Mouse (Mus musculus) lung, embryonic 16.5 days (tissue): ENCODE measurements around the gene Nup160. TPM values are rescaled to one million over a fixed set of nuclear protein-coding genes. Genes with fewer than 3 reads are reported as not detected.

ENCODE experiments used
- ATAC-seq: fragments of 200-750 bp; cut with Nextera tagmentation; 2 replicates; pipeline ENCODE4 v1.8.0; 2017; ENCODE audit warnings: low read depth, mild to moderate bottlenecking, moderate library complexity
- H3K27ac ChIP-seq: fragments of 300-500 bp; sonication (generic); 2 replicates; pipeline ENCODE4 v1.5.1; 2014; ENCODE audit warnings: mild to moderate bottlenecking, control low read depth, low read length
- H3K27me3 ChIP-seq: fragments of 300-500 bp; sonication (generic); 2 replicates; pipeline ENCODE4 v1.6.1; 2014; ENCODE audit warnings: low read depth, low read length, mixed read lengths; ENCODE audit not compliant: control insufficient read depth, insufficient read depth
- H3K36me3 ChIP-seq: fragments of 300-500 bp; sonication (generic); 2 replicates; pipeline ENCODE4 v1.6.1; 2014; ENCODE audit warnings: low read length; ENCODE audit not compliant: control insufficient read depth, insufficient read depth
- H3K4me1 ChIP-seq: fragments of 300-500 bp; sonication (generic); replicated peaks from 2 replicates; pipeline ENCODE4 v1.6.1; 2014; ENCODE audit warnings: low read length, mixed read lengths; ENCODE audit not compliant: control insufficient read depth, insufficient read depth
- H3K4me2 ChIP-seq: fragments of 300-500 bp; sonication (generic); 2 replicates; pipeline ENCODE4 v1.6.1; 2014; ENCODE audit warnings: low read depth, low read length, control low read depth
- H3K4me3 ChIP-seq: fragments of 300-500 bp; sonication (generic); 2 replicates; pipeline ENCODE4 v1.5.1; 2014; ENCODE audit warnings: mild to moderate bottlenecking, low read length, control low read depth
- H3K9ac ChIP-seq: fragments of 300-500 bp; sonication (generic); 2 replicates; pipeline ENCODE4 v1.6.1; 2014; ENCODE audit warnings: low read length, control low read depth
- H3K9me3 ChIP-seq: fragments of 300-500 bp; sonication (generic); 2 replicates; pipeline ENCODE4 v1.6.1; 2016; ENCODE audit warnings: low read length; ENCODE audit not compliant: control insufficient read depth
- WGBS: fragments of 180-500 bp; shearing (Covaris S2); extraction: QIAGEN DNeasy Blood & Tissue Kit; methylation state at CpG from one replicate; pipeline ENCODE4 v1.1.7; 2014; 5-methylcytosine and 5-hydroxymethylcytosine counted together
- polyA plus RNA-seq: library from polyadenylated mRNA; unstranded; fragments of >200 nt; fragmentation: Nextera tagmentation; extraction: Ambion mirVana; gene quantifications from 2 replicates; pipeline ENCODE4 v1.2.1, GENCODE M21; 2015

Gene Nup160
- polyA plus RNA-seq, 1 experiment from 2014 or later, result 43.7 TPM

DNA sequence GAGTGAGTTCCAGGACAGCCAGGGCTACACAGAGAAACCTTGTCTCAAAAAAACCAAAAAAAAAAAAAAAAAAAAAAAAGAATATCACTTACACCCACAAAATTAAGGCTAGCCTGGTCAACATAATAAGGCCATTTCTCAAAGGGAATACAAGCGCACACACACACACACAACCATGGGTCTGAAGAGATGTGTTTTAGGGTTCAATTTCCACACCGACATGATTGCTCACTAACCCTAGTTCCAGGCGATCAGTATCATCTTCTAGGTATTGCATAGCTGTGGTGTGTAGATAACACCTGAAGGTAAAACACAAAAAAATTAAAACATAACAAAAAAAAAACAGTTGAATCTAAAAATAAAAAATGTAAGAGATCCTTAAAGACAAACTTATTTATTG lies 49.8 kb downstream of the Nup160 start:
- H3K27me3 ChIP-seq, result no peaks in the 10 kb centered on the region
- no peaks in the 10 kb centered on the region for H3K4me1 ChIP-seq
- H3K27ac ChIP-seq, result no peak overlapping the region
- H3K9me3 ChIP-seq, result no peaks in the 10 kb centered on the region
- no peak overlapping the region for H3K9ac ChIP-seq
- 97% methylated on average over 3 of the region's 3 CpGs for WGBS
- H3K4me3 ChIP-seq, result no peak overlapping the region
- H3K4me2 ChIP-seq, result no peak overlapping the region
- no peak for ATAC-seq
- H3K36me3 ChIP-seq, result peaks cover 49% of the 10 kb centered on the region

GRCm38 (mm10) chr2:90735326-90735725 lies 58.3 kb downstream of the Nup160 start:
- Histone ChIP-seq H3K9ac (no peak overlapping the region), H3K27ac (no peak overlapping the region), H3K27me3 (no peaks in the 10 kb centered on the region), H3K4me1 (no peaks in the 10 kb centered on the region), H3K4me2 (no peak overlapping the region), H3K4me3 (no peak overlapping the region), H3K9me3 (no peaks in the 10 kb centered on the region), H3K36me3 (peaks cover 43% of the 10 kb centered on the region)
- ATAC-seq, result no peak
- 87% methylated on average over 11 of the region's 11 CpGs for WGBS

DNA sequence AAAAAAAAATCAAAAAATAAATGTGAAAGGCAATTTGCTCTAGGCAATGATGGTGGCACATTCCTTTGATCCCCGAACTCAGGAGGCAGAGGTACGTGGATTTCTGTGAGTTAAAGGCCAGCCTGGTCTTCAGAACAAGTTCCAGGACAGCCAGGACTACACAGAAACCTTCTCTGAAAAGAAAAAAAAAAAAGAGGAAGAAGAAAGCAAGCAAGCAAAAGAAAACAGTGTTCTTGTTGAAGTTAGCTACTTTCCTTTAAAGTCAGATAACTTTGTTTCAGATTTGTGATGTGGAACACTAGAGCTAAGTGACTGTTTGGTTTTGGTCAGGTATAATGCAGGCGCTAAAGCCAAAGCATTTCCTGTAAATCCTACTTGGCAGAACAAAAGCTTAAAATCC lies 61.8 kb downstream of the Nup160 start:
- H3K27ac ChIP-seq, result no peak overlapping the region
- H3K4me2 ChIP-seq, result no peak overlapping the region
- H3K4me3 ChIP-seq, result no peak overlapping the region
- peaks cover 17% of the 10 kb centered on the region for H3K36me3 ChIP-seq
- no peak for ATAC-seq
- no peaks in the 10 kb centered on the region for H3K27me3 ChIP-seq
- 92% methylated on average over 3 of the region's 3 CpGs for WGBS
- H3K9me3 ChIP-seq, result no peaks in the 10 kb centered on the region
- H3K4me1 ChIP-seq, result no peaks in the 10 kb centered on the region
- no peak overlapping the region for H3K9ac ChIP-seq

DNA sequence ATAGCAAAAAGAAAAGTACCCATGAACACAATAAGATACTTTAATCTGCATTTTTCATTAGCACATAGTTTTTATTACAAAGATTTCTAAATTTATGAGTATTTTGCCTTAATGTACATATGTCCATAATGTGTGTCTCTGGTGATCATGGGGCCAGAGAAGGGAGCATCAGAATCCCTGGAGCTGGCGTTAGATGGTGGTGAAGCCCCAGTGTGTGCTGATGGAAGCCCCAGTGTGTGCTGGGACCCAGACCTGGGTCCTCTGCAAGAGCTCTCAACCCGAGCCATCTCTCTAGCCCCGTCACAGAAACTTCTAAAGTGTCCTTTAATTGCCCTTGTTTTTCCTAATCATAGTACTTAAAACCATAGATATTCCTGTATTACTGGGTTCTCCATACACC lies 62.3 kb downstream of the Nup160 start:
- Histone ChIP-seq H3K27me3 (no peaks in the 10 kb centered on the region), H3K27ac (no peak overlapping the region), H3K9ac (no peak overlapping the region), H3K4me3 (no peak overlapping the region), H3K4me2 (no peak overlapping the region), H3K9me3 (no peaks in the 10 kb centered on the region), H3K4me1 (no peaks in the 10 kb centered on the region), H3K36me3 (peaks cover 17% of the 10 kb centered on the region)
- ATAC-seq, result no peak
- WGBS, result 86% methylated on average over 3 of the region's 3 CpGs

DNA sequence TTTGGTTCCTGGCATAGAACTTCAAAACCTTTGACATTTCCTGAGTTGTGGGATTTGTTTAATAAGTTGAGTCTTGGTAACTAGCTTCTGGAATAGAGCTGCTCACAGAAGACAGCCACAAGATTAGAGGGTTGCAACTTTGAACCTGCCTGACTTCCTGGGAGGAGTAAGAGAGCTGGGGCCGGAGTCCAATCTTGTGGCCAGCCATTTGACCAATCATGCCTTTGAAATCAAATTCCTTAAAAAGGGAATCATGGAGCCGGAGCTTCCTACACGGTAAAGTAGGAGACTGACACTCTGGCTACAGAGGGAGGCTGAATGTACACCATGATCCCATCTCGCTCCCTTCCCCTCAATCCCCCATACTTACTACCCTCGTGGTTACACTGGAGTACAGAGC lies 62.9 kb downstream of the Nup160 start:
- 82% methylated on average over 5 of the region's 5 CpGs for WGBS
- H3K9me3 ChIP-seq, result no peaks in the 10 kb centered on the region
- H3K4me2 ChIP-seq, result no peak overlapping the region
- H3K9ac ChIP-seq, result no peak overlapping the region
- ATAC-seq, result no peak
- no peak overlapping the region for H3K27ac ChIP-seq
- no peaks in the 10 kb centered on the region for H3K4me1 ChIP-seq
- H3K4me3 ChIP-seq, result no peak overlapping the region
- H3K27me3 ChIP-seq, result no peaks in the 10 kb centered on the region
- peaks cover 11% of the 10 kb centered on the region for H3K36me3 ChIP-seq

DNA sequence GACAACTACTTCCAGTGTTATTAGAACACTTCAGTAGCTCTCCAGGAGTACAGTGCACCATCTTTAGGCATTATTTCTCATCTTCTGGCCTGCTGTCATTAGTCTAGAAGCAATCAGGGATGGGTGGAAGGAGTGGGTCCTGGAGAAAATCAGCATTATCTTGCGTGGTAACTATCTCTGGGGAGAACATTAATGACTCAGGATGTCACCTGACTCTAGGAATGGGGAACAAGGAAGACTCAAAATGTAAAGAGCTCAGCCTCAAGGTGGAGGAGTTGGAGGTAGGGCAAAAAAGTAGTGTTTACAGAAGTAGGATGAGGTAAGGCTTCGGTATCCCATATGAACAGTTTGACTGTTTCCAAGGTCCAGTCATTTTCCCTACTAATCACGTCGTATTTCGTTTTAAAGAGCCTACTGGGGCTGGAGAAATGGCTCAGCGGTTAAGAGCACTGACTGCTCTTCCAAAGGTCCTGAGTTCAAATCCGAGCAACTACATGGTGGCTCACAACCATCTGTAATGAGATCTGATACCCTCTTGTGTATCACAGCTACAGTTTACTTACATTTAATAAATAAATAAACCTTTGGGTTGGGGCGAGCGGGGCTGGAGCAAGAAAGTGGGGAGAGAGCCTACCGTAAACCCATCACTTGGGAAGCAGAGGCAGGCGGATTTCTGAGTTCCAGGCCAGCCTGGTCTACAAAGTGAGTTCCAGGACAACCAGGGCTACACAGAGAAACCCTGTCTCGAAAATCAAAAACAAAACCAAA lies 67.5 kb downstream of the Nup160 start:
- no peaks in the 10 kb centered on the region for H3K27me3 ChIP-seq
- peaks cover 10% of the 10 kb centered on the region for H3K4me1 ChIP-seq
- peak overlapping the region; percentile 99 for H3K4me3 ChIP-seq
- peaks cover 7% of the 10 kb centered on the region for H3K36me3 ChIP-seq
- peak overlapping the region; percentile 61 for H3K4me2 ChIP-seq
- H3K27ac ChIP-seq, result peak overlapping the region; percentile 90
- peak overlapping the region; percentile 58 for H3K9ac ChIP-seq
- no peak for ATAC-seq
- WGBS, result 56% methylated on average over 12 of the region's 12 CpGs
- H3K9me3 ChIP-seq, result no peaks in the 10 kb centered on the region

- Histone ChIP-seq H3K4me1 (peaks cover 12% of the 10 kb centered on the region), H3K36me3 (peaks cover 11% of the 10 kb centered on the region), H3K27ac (peak within 1 kb of the TSS; percentile 97), H3K9ac (peak within 1 kb of the TSS; percentile 99), H3K4me3 (peak within 1 kb of the TSS; percentile 99), H3K9me3 (no peaks in the 10 kb centered on the region), H3K27me3 (no peaks in the 10 kb centered on the region), H3K4me2 (peak within 1 kb of the TSS; percentile 61)
- WGBS, result under 1% methylated on average over 44 of the region's 44 CpGs
- peak; percentile 99 for ATAC-seq
Measured at GRCm38 (mm10) chr2:90745053-90745678, 68.2 kb downstream of the Nup160 start, which contains the start of gene Fnbp4. Gene Fnbp4, plus strand, starts transcription at chr2:90745370.

DNA sequence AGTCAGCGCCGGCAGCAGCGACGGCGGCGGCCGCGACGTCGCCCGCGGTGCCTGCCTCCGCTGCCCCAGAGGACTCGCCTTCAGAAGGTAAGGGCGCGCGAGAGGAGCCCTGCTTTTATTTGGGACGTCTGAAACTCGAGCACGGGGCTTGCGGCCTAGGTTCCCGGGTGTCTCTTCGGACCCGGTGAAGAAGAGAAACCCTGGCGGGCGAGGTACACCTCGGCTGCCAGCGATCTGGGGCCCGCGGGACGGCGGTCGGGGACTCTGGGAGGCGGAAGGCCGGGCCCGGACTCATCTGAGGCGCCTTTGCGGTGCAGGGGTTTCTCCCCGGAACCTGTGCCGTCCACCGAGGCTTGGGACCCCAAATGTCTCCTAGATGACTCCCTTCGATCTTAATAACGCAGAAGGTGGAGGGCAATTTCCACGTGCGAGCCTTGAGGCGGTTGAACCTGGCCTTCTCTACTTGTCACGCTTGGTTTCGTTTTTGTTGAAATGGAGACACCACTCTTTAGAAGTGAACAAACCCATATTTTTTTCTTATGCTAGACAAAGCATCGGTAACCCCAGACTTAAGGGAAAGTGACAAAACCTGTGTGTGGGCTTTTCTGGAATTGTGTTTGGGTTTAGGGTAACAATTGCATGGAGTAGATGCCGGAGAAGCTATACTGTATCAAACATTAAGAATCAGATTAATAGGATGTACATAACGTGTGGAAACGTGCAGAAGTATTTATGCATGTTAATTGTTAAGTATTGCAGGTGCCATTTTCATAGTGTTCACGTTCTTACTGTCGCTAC lies 68.9 kb downstream of the Nup160 start:
- Histone ChIP-seq H3K4me2 (peak overlapping the region; percentile 59), H3K4me1 (peaks cover 12% of the 10 kb centered on the region), H3K9me3 (no peaks in the 10 kb centered on the region), H3K9ac (peak overlapping the region; percentile 99), H3K4me3 (peak overlapping the region; percentile 99), H3K27me3 (no peaks in the 10 kb centered on the region), H3K27ac (peak overlapping the region; percentile 97), H3K36me3 (peaks cover 11% of the 10 kb centered on the region)
- WGBS, result under 1% methylated on average over 54 of the region's 54 CpGs
- ATAC-seq, result peak; percentile 51

GRCm38 (mm10) chr2:90746538-90746865 lies 69.5 kb downstream of the Nup160 start:
- H3K36me3 ChIP-seq, result peaks cover 15% of the 10 kb centered on the region
- H3K4me2 ChIP-seq, result peak overlapping the region; percentile 59
- H3K27me3 ChIP-seq, result no peaks in the 10 kb centered on the region
- H3K27ac ChIP-seq, result peak overlapping the region; percentile 97
- peak overlapping the region; percentile 99 for H3K4me3 ChIP-seq
- no peaks in the 10 kb centered on the region for H3K9me3 ChIP-seq
- H3K9ac ChIP-seq, result peak overlapping the region; percentile 99
- WGBS, result 4% methylated on average over 4 of the region's 4 CpGs
- H3K4me1 ChIP-seq, result peaks cover 12% of the 10 kb centered on the region
- no peak for ATAC-seq
